Comparison of ENCODE assay signal across 8 mouse cellular contexts in genomic region chr2:121271236-121271927, GRCm38 (mm10). TPM values are rescaled to one million over a fixed set of nuclear protein-coding genes. Genes with fewer than 3 reads are reported as not detected.
A peak's percentile ranks its signal among the peaks of the same experiment; 100 is the strongest.
DNase-seq lines count a peak whose midpoint lies in the region; ATAC-seq and TF ChIP-seq lines count a peak whose summit lies in the region.

TSS of gene Trp53bp1 (minus strand) at chr2:121271407.

- peak within 1 kb of the TSS; percentile 83 for H3K9ac ChIP-seq in heart, embryonic 11.5 days (ENCODE audit: low read depth, low read length)
- peak within 1 kb of the TSS; percentile 92 for H3K9ac ChIP-seq in kidney, embryonic 16.5 days (replicated peaks; ENCODE audit: low read length)
- peak within 1 kb of the TSS; percentile 84 for H3K9ac ChIP-seq in liver, adult 2 months (ENCODE audit: low read depth, low read length)

- H3K27ac ChIP-seq in heart, embryonic 11.5 days (ENCODE audit: low read depth, low read length) = peak within 1 kb of the TSS; percentile 65
- H3K27ac ChIP-seq in kidney, embryonic 16.5 days (ENCODE audit: low read length) = peak within 1 kb of the TSS; percentile 85
- H3K27ac ChIP-seq in liver, adult 2 months (replicated peaks; ENCODE audit: insufficient read depth, low read depth, low read length) = peak within 1 kb of the TSS; percentile 53; the same call in 1 of the 2 replicates

- peak within 1 kb of the TSS; percentile 89 for H3ac ChIP-seq in C2C12 (ENCODE audit: control insufficient read depth, insufficient read length, low read depth)
- H3ac ChIP-seq in myocyte (ENCODE audit: control insufficient read depth, insufficient read length) = peak within 1 kb of the TSS; percentile 30

- H3K79me3 ChIP-seq in C2C12 (ENCODE audit: low read depth) = peaks cover 8% of the 10 kb centered on the region

- peaks cover 15% of the 10 kb centered on the region for H3K36me3 ChIP-seq in C2C12 (ENCODE audit: control insufficient read depth, insufficient read depth)
- H3K36me3 ChIP-seq in erythroblast, embryonic 14.5 days (ENCODE audit: control insufficient read depth) = no peaks in the 10 kb centered on the region; the same call in 1 of the 2 replicates
- peaks cover 9% of the 10 kb centered on the region; the same call in 1 of the 2 replicates for H3K36me3 ChIP-seq in heart, embryonic 11.5 days (ENCODE audit: control insufficient read depth, insufficient read depth, low read length)
- H3K36me3 ChIP-seq in kidney, embryonic 16.5 days (ENCODE audit: insufficient read depth, low read length) = peaks cover 20% of the 10 kb centered on the region
- H3K36me3 ChIP-seq in liver, adult 2 months (ENCODE audit: control insufficient read depth, insufficient read depth, low read length) = peaks cover 5% of the 10 kb centered on the region; the same call in 1 of the 2 replicates
- H3K36me3 ChIP-seq in myocyte (ENCODE audit: control insufficient read depth, insufficient read depth) = peaks cover 6% of the 10 kb centered on the region
- 0 out of 2 replicates have a peak, but pooled peaks cover 2% of the 10 kb centered on the region for H3K36me3 ChIP-seq in splenic B cell, adult 2 months (ENCODE audit: control insufficient read depth, insufficient read depth, low read length, poor library complexity, severe bottlenecking)

- peak; percentile 99 for ATAC-seq in heart, embryonic 11.5 days (replicated peaks; ENCODE audit: insufficient number of reproducible peaks, low FRiP score, low TSS enrichment)
- peak; percentile 100 for ATAC-seq in kidney, embryonic 16.5 days (ENCODE audit: low FRiP score, low TSS enrichment)

- peaks cover 25% of the 10 kb centered on the region for H3K4me1 ChIP-seq in erythroblast, embryonic 14.5 days (ENCODE audit: control insufficient read depth)
- H3K4me1 ChIP-seq in heart, embryonic 11.5 days (ENCODE audit: control insufficient read depth, insufficient read depth, low read length) = peaks cover 14% of the 10 kb centered on the region
- H3K4me1 ChIP-seq in kidney, embryonic 16.5 days (ENCODE audit: insufficient read depth, low read length) = peaks cover 26% of the 10 kb centered on the region
- H3K4me1 ChIP-seq in liver, adult 2 months (ENCODE audit: control insufficient read depth, insufficient read depth, low read length) = no peaks in the 10 kb centered on the region

- DNase-seq in brain, embryonic 14.5 days (ENCODE audit: low read depth) = peak; percentile 99
- DNase-seq in liver, adult 2 months (ENCODE audit: extremely low read depth, low read depth, low spot score) = peak; percentile 83
- DNase-seq in splenic B cell, adult 2 months (ENCODE audit: low read depth, low spot score) = peak; percentile 96

- peak; percentile 60; the same call in 1 of the 2 replicates for TF ChIP-seq POLR2A in brain, embryonic 14.5 days (IDR thresholded peaks at IDR 0.05; ENCODE audit: borderline replicate concordance, extremely low read depth, insufficient read depth, insufficient read length, poor library complexity, severe bottlenecking)
- TF ChIP-seq POLR2A in liver, adult 2 months (IDR thresholded peaks at IDR 0.05; ENCODE audit: extremely low read depth, insufficient read depth, low read length) = no peak
- TF ChIP-seq POLR2A in myocyte (IDR thresholded peaks at IDR 0.05; ENCODE audit: insufficient read length, low read depth) = peak; percentile 77

- no peaks in the 10 kb centered on the region for H3K9me3 ChIP-seq in erythroblast, embryonic 14.5 days (ENCODE audit: control insufficient read depth, low read length)
- H3K9me3 ChIP-seq in heart, embryonic 11.5 days (replicated peaks; ENCODE audit: control insufficient read depth, low read length) = no peaks in the 10 kb centered on the region
- no peaks in the 10 kb centered on the region for H3K9me3 ChIP-seq in kidney, embryonic 16.5 days (ENCODE audit: low read length)

- H3K79me2 ChIP-seq in C2C12 (ENCODE audit: control insufficient read depth, insufficient read depth) (peaks cover 21% of the 10 kb centered on the region), myocyte (ENCODE audit: control insufficient read depth, insufficient read depth) (peaks cover 10% of the 10 kb centered on the region)
- H3K79me2 ChIP-seq in liver, adult 2 months (ENCODE audit: control insufficient read depth, insufficient read depth, low read length) = peaks cover 7% of the 10 kb centered on the region; the same call in 1 of the 2 replicates

- WGBS in heart, embryonic 11.5 days (ENCODE audit: insufficient replicate concordance) = under 1% methylated on average over 37 of the region's 37 CpGs
- under 1% methylated on average over 37 of the region's 37 CpGs for WGBS in kidney, embryonic 16.5 days
- WGBS in liver, adult 2 months = 3% methylated on average over 37 of the region's 37 CpGs

- H3K4me3 ChIP-seq in C2C12 (ENCODE audit: insufficient read depth, poor library complexity, severe bottlenecking) = peak within 1 kb of the TSS; percentile 73
- peak within 1 kb of the TSS; percentile 85 for H3K4me3 ChIP-seq in erythroblast, embryonic 14.5 days (replicated peaks)
- H3K4me3 ChIP-seq in heart, embryonic 11.5 days (ENCODE audit: low read depth, low read length) = peak within 1 kb of the TSS; percentile 91
- H3K4me3 ChIP-seq in kidney, embryonic 16.5 days (ENCODE audit: low read length) = peak within 1 kb of the TSS; percentile 96
- peak within 1 kb of the TSS; percentile 92 for H3K4me3 ChIP-seq in liver, adult 2 months (ENCODE audit: insufficient read depth, low read depth, low read length)
- peak within 1 kb of the TSS; percentile 54 for H3K4me3 ChIP-seq in myocyte

- TF ChIP-seq CTCF in C2C12 (IDR thresholded peaks at IDR 0.05; ENCODE audit: control insufficient read depth, insufficient read depth, insufficient read length) = no peak
- no peak for TF ChIP-seq CTCF in brain, embryonic 14.5 days (IDR thresholded peaks at IDR 0.05; ENCODE audit: borderline replicate concordance, extremely low read depth, insufficient read depth, insufficient read length)
- no peak for TF ChIP-seq CTCF in liver, adult 2 months (IDR thresholded peaks at IDR 0.05; ENCODE audit: low read depth, low read length)

- H3K27me3 ChIP-seq in C2C12 (ENCODE audit: control insufficient read depth, insufficient read depth, insufficient read length) (no peaks in the 10 kb centered on the region), myocyte (ENCODE audit: control insufficient read depth, insufficient read depth, insufficient read length) (no peaks in the 10 kb centered on the region)
- H3K27me3 ChIP-seq in erythroblast, embryonic 14.5 days (ENCODE audit: control insufficient read depth) = no peaks in the 10 kb centered on the region
- no peaks in the 10 kb centered on the region for H3K27me3 ChIP-seq in heart, embryonic 11.5 days (ENCODE audit: control insufficient read depth, insufficient read depth, low read length)
- H3K27me3 ChIP-seq in kidney, embryonic 16.5 days (ENCODE audit: insufficient read depth, low read length) = no peaks in the 10 kb centered on the region
- no peaks in the 10 kb centered on the region for H3K27me3 ChIP-seq in liver, adult 2 months (ENCODE audit: control insufficient read depth, insufficient read depth, low read length)
- no peaks in the 10 kb centered on the region for H3K27me3 ChIP-seq in splenic B cell, adult 2 months (ENCODE audit: control insufficient read depth, insufficient read depth, low read length, poor library complexity, severe bottlenecking)

- peak within 1 kb of the TSS; percentile 79 for H3K4me2 ChIP-seq in heart, embryonic 11.5 days
- peak within 1 kb of the TSS; percentile 58 for H3K4me2 ChIP-seq in kidney, embryonic 16.5 days (replicated peaks; ENCODE audit: low read depth, low read length)
- peak within 1 kb of the TSS; percentile 97 for H3K4me2 ChIP-seq in myocyte (ENCODE audit: low read depth)

TF ChIP-seq in C2C12, 6 proteins besides CTCF, POLR2A, EP300 and RAD21:
- no peak for TF ChIP-seq CEBPB (IDR thresholded peaks at IDR 0.05; ENCODE audit: low read depth)
- TF ChIP-seq MAX (IDR thresholded peaks at IDR 0.05) = no peak
- no peak for TF ChIP-seq MYOG (IDR thresholded peaks at IDR 0.05; ENCODE audit: control insufficient read depth, extremely low read depth, insufficient read length)
- TF ChIP-seq USF1 (IDR thresholded peaks at IDR 0.05; ENCODE audit: low read depth) = no peak
- no peak for TF ChIP-seq FOSL1 (IDR thresholded peaks at IDR 0.05; ENCODE audit: insufficient read depth, low read length, poor library complexity, severe bottlenecking)
- no peak for TF ChIP-seq MYOD1 (IDR thresholded peaks at IDR 0.05; ENCODE audit: control insufficient read depth, insufficient read length, low read depth)
TF ChIP-seq in C2C12: peak in this region for 0.

TF ChIP-seq in myocyte, 11 proteins besides CTCF, POLR2A, EP300 and RAD21:
- no peak for TF ChIP-seq MYOD1 (IDR thresholded peaks at IDR 0.05; ENCODE audit: control insufficient read depth in 1 of 3, insufficient read length in 2 of 3, low read depth in 2 of 3)
- TF ChIP-seq REST (IDR thresholded peaks at IDR 0.05; ENCODE audit: insufficient read depth, insufficient read length) = no peak
- TF ChIP-seq TCF3 (IDR thresholded peaks at IDR 0.05; ENCODE audit: insufficient read length, low read depth) = no peak
- no peak for TF ChIP-seq E2F4 (IDR thresholded peaks at IDR 0.05; ENCODE audit: insufficient read depth)

RNA-seq across cellular contexts. Expression of gene Trp53bp1, which starts in this region (rescaled TPM):
- polyA plus RNA-seq in C2C12 (2012; fragmentation: generic; extraction: Trizol) = 13.3 TPM
- polyA plus RNA-seq in brain, embryonic 14.5 days (2012; rRNA removed) = 142 and 175 TPM in 2 replicates
- polyA plus RNA-seq in erythroblast, embryonic 14.5 days (2012) = 2.9 and 3.1 TPM in 2 replicates
- 60.1 and 63.5 TPM in 2 replicates for polyA plus RNA-seq in heart, embryonic 11.5 days (2014; fragmentation: Nextera tagmentation; extraction: Ambion mirVana)
- polyA plus RNA-seq in kidney, embryonic 16.5 days (2015; fragmentation: Nextera tagmentation; extraction: Ambion mirVana) = 64.0 and 71.5 TPM in 2 replicates
- total RNA-seq in liver, adult 2 months (2014; rRNA removed) = 9.1 and 9.5 TPM in 2 replicates
- polyA plus RNA-seq in liver, adult 2 months (2012; rRNA removed) = 5.7 and 6.8 TPM in 2 replicates
- 22.7 TPM for polyA plus RNA-seq in myocyte (2012; fragmentation: generic; extraction: Trizol)

Comparison
In these comparisons a context has a peak if more than half of its experiments do, and no peak if none do; other contexts are left out.
1. Peak in every context shown above with its lines: DNase-seq, ATAC-seq, H3K4me3 ChIP-seq and H3K27ac ChIP-seq.